Mouse (Mus musculus) liver, embryonic 14.5 days (tissue): Measurements from ENCODE around the gene Rbm8a. TPM values are rescaled to one million over a fixed set of nuclear protein-coding genes. Genes with fewer than 3 reads are reported as not detected.
A peak's percentile ranks its signal among the peaks of the same experiment; 100 is the strongest.

Experiments used
- ATAC-seq: fragments of 200-750 bp; cut with Nextera tagmentation; 2 replicates; pipeline ENCODE4 v1.8.0; 2017; ENCODE audit warnings: moderate number of reproducible peaks, mild to moderate bottlenecking, moderate library complexity; ENCODE audit not compliant: insufficient read depth
- DNase-seq, 3 experiments: peaks; one replicate each; pipeline ENCODE4 v3.0.0-alpha.2; 2012 to 2013; ENCODE audit warnings: low read depth in 3 of 3, low spot score in 3 of 3
- H3K27ac ChIP-seq: fragments of 300-500 bp; sonication (generic); 2 replicates; pipeline ENCODE4 v1.5.1; 2014; ENCODE audit warnings: moderate library complexity, mild to moderate bottlenecking, control low read depth, inconsistent platforms
- H3K27me3 ChIP-seq: fragments of 300-500 bp; sonication (generic); 2 replicates; pipeline ENCODE4 v1.6.1; 2014; ENCODE audit warnings: mild to moderate bottlenecking, low read length, moderate library complexity; ENCODE audit not compliant: control insufficient read depth, insufficient read depth
- H3K36me3 ChIP-seq: fragments of 300-500 bp; sonication (generic); replicated peaks from 2 replicates; pipeline ENCODE4 v1.6.1; 2014; ENCODE audit warnings: low read depth; ENCODE audit not compliant: control insufficient read depth, insufficient read depth
- H3K4me1 ChIP-seq, 2 experiments: fragments of 200-500 bp in 1 of 2; fragments of 300-500 bp in 1 of 2; sonication (generic) in 1 of 2; replicated peaks; 2 replicates each; pipeline ENCODE4 v1.6.1; 2012 to 2014; ENCODE audit warnings: antibody characterized with exemption in 1 of 2, inconsistent platforms in 1 of 2, low read length in 1 of 2; ENCODE audit not compliant: control insufficient read depth in 2 of 2, insufficient read depth in 2 of 2
- H3K4me2 ChIP-seq: fragments of 300-500 bp; sonication (generic); 2 replicates; pipeline ENCODE4 v1.6.1; 2014; ENCODE audit warnings: low read depth, mild to moderate bottlenecking, control low read depth, moderate library complexity
- H3K4me3 ChIP-seq, 2 experiments: fragments of 200-500 bp in 1 of 2; fragments of 300-500 bp in 1 of 2; sonication (generic) in 1 of 2; 2 replicates each; pipeline ENCODE4 v1.5.1; 2012 to 2014; ENCODE audit warnings: low read depth in 2 of 2, low read length in 2 of 2, mild to moderate bottlenecking in 2 of 2, control low read depth in 1 of 2, inconsistent platforms in 1 of 2, moderate library complexity in 1 of 2; ENCODE audit not compliant: insufficient read depth in 1 of 2
- H3K9ac ChIP-seq: fragments of 300-500 bp; sonication (generic); replicated peaks from 2 replicates; pipeline ENCODE4 v1.6.1; 2014; ENCODE audit warnings: mild to moderate bottlenecking, control low read depth, moderate library complexity
- H3K9me3 ChIP-seq: fragments of 300-500 bp; sonication (generic); 2 replicates; pipeline ENCODE4 v1.6.1; 2016; ENCODE audit warnings: low read length, mixed read lengths; ENCODE audit not compliant: control insufficient read depth
- CTCF ChIP-seq: IDR thresholded peaks from 2 replicates; pipeline ENCODE4 v1.5.1; 2016; ENCODE audit warnings: antibody characterized with exemption, low read depth, control low read depth
- EP300 ChIP-seq: IDR thresholded peaks from 2 replicates; pipeline ENCODE4 v1.6.1; 2016; ENCODE audit warnings: antibody characterized with exemption, low read depth
- WGBS: fragments of 180-500 bp; shearing (Covaris S2); extraction: QIAGEN DNeasy Blood & Tissue Kit; methylation state at CpG from one replicate; pipeline ENCODE4 v1.1.7; 2014; ENCODE audit not compliant: insufficient replicate concordance; 5-methylcytosine and 5-hydroxymethylcytosine counted together
- polyA plus RNA-seq, 2 experiments: library from polyadenylated mRNA; depleted of rRNA in 1 of 2; stranded (reverse) in 1 of 2; unstranded in 1 of 2; fragments of >200 nt; fragmentation: Nextera tagmentation in 1 of 2; extraction: Ambion mirVana in 1 of 2; gene quantifications; 2 replicates each; pipeline versions ENCODE4 v1.2.1 to v1.2.3; 2012 to 2014

Rbm8a gene
- polyA plus RNA-seq, 2 experiments: 22.8 to 69.1 TPM

DNA sequence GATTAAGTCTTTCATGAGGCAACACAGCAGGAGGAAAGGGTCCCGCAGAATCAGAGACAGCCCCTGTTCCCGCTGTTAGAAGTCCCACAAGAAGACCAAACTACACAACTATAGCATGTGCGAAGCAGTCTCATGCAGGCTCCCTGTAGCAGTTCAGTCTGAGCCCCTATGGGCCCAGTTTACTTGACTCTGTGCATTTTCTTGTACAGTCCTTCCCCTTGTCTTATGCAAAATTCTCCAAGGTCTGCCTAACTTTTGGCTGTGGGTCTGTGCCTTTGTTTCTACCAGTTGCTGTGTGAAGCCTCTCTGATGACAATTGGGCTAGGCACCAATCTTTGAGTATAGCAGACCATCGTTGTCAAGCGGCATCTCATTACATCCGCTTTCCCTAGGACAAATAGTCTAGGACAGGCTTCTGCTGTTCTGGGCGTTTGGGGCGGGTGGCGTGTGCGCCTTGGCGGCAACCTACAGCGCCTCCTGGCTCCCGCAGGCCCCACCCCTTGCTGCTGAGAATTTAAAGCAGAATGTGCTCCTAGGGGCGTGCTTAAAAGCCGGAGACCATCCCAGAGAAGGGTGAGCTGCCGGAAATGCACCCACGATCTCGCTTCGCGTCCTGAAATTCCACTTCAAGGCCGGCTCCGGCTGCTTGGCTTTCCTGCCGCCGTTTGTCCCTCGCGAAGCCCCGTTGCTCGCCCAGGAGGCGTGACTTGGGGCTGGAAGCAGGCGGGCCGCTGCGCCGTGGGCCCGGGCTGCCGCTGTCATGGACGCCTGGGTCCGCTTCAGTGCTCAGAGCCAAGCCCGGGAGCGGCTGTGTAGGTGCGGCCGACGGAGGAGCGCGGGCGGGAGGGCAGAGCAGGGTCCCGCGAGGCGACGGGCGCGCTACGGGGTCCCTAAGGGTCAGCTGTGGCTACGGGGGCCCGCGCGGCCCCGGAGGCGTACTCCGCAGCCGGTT lies 5.5 kb downstream of the Rbm8a start, which contains the start of the genes Pex11b and Gm42957:
Gene Pex11b, plus strand, starts transcription at position 449 of the 952 bp plus-strand sequence.
Gene Gm42957, plus strand, starts transcription at position 547 of the 952 bp plus-strand sequence.
- Histone ChIP-seq H3K4me3 (peak within 1 kb of the TSS; percentile 85 to 99), H3K9ac (peak within 1 kb of the TSS; percentile 99), H3K36me3 (peaks cover 16% of the 10 kb centered on the region), H3K27ac (peak within 1 kb of the TSS; percentile 71), H3K4me2 (peak within 1 kb of the TSS; percentile 93), H3K9me3 (no peaks in the 10 kb centered on the region), H3K4me1 (peaks cover 17 to 18% of the 10 kb centered on the region in 2 experiments), H3K27me3 (no peaks in the 10 kb centered on the region)
- peak; percentile 55 to 67 (median 65) for DNase-seq
- TF ChIP-seq CTCF (peak; percentile 71), EP300 (no peak)
- peak; percentile 90 for ATAC-seq
- 3% methylated on average over 60 of the region's 60 CpGs for WGBS

DNA sequence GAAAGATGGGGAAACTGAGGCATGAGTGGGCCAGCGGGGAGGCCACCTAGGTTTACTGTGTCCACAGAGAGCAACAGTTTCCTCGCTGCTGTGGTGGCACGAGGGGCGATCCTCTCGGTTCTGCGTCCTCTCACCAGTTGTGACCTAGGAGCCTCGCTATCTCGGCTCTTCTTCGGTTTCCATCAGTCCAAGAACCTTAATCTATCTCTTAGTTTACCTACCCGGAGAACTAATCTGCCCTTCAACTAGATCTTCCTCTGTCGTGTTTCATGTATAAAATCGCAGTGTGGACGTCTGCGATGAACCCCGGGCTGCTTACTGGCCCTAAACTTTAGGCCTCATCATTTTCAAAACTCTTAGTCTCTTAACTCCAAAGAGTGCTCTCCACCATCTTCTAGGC lies 6.2 kb downstream of the Rbm8a start:
- Histone ChIP-seq H3K27me3 (no peaks in the 10 kb centered on the region), H3K4me3 (peak overlapping the region; percentile 85 to 99), H3K36me3 (peaks cover 16% of the 10 kb centered on the region), H3K4me1 (peaks cover 13% of the 10 kb centered on the region in 2 experiments), H3K4me2 (peak overlapping the region; percentile 93), H3K9me3 (no peaks in the 10 kb centered on the region), H3K9ac (peak overlapping the region; percentile 99), H3K27ac (peak overlapping the region; percentile 71)
- WGBS: 5% methylated on average over 15 of the region's 15 CpGs
- ATAC-seq (peak; percentile 25; the same call in 1 of the 2 replicates), DNase-seq (no peak)
- no peak for TF ChIP-seq EP300

DNA sequence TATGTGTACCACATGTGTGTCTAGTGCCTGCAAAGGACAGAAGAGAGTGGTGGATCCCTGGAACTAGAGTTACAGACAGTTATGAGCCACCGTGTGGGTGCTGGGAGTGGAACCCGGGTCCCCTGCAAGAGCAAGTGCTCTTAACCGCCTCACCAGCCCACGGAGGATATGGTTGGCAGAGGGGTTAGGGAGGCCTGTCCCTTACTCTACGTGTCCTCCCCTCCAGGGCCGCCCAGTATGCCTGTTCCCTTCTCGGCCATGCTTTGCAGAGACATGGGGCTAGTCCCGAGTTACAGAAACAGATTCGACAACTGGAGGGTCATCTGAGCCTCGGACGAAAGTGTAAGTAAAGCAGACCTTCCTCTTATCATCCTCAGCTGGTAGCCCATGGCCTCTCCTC lies 6.7 kb downstream of the Rbm8a start:
- H3K36me3 ChIP-seq: peaks cover 13% of the 10 kb centered on the region
- H3K27ac ChIP-seq: no peak overlapping the region
- H3K27me3 ChIP-seq: no peaks in the 10 kb centered on the region
- H3K9ac ChIP-seq: peak overlapping the region; percentile 99
- 48% methylated on average over 11 of the region's 11 CpGs for WGBS
- no peak for ATAC-seq
- no peak for DNase-seq
- no peak for TF ChIP-seq CTCF
- no peak for TF ChIP-seq EP300
- H3K4me2 ChIP-seq: peak overlapping the region; percentile 93
- peaks cover 11 to 13% of the 10 kb centered on the region in 2 experiments for H3K4me1 ChIP-seq
- H3K9me3 ChIP-seq: no peaks in the 10 kb centered on the region
- H3K4me3 ChIP-seq: peak overlapping the region; percentile 6 to 99

DNA sequence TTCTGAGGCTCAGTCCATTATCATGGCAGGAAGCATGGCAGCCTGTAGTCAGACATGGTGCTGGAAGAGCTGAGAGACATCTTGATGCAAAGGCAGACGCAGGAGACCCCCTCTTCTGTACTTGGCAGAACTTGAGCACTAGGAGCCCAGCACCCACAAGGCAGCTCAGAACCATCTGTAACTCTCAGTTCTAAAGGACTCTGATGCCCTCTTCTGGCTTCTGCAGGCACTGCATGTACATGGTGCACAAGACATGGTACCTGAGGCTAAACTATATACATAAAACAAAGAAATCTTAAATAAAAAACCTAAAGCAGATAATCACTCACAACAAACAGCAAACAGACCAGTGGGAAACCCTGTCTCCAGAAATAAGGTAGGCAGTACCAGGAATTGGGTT lies 9.5 kb downstream of the Rbm8a start:
- TF ChIP-seq CTCF: peak; percentile 84
- TF ChIP-seq EP300: no peak
- Histone ChIP-seq H3K9ac (no peak overlapping the region), H3K4me3 (no peak overlapping the region), H3K4me1 (peaks cover 11 to 13% of the 10 kb centered on the region in 2 experiments), H3K4me2 (no peak overlapping the region), H3K27ac (no peak overlapping the region), H3K36me3 (no peaks in the 10 kb centered on the region; the same call in none of the 2 replicates), H3K27me3 (no peaks in the 10 kb centered on the region), H3K9me3 (no peaks in the 10 kb centered on the region)
- ATAC-seq (no peak), DNase-seq (peak in 2 of 3 experiments; percentile 36 to 38)
- WGBS: 75% methylated on average over 1 of the region's 1 CpGs

DNA sequence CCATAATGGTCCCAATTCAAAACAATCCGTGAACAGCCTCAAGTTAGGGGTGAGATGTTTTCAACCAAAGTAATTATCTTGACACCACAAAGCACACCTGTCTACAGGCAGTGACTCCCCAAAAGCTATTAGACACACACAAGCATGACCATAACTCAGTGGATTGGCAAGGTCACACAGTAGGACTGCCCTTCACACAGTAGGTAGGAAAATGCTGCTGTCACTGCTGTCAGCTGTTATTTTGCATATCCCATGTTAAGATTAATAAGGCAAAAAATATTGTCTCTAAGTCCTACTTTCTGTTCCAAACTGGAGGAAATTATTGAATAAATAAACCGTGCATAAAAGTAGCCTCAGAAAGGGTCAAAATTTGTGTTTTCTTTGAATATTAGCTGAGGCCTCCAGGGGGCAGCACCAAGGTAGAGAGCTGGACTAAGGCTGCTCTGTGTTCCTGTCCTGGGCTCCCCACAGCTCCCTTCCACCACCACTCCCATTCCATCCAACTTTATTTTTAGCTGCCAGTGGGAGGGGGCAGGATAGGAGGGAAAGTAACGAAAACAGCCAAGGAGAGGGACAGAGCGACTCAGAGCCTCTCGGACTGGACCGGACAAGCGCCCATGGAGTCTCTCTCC lies 15.4 kb downstream of the Rbm8a start, which contains the start of gene Itga10:
Gene Itga10, plus strand, starts transcription at position 567 of the 632 bp plus-strand sequence.
- no peaks in the 10 kb centered on the region for H3K9me3 ChIP-seq
- ATAC-seq (no peak), DNase-seq (no peak)
- no peaks in the 10 kb centered on the region for H3K4me1 ChIP-seq
- H3K4me3 ChIP-seq: no peak within 1 kb of the TSS
- H3K27ac ChIP-seq: no peak within 1 kb of the TSS
- no peak within 1 kb of the TSS for H3K9ac ChIP-seq
- no peak within 1 kb of the TSS for H3K4me2 ChIP-seq
- H3K36me3 ChIP-seq: no peaks in the 10 kb centered on the region; the same call in none of the 2 replicates
- 78% methylated on average over 7 of the region's 7 CpGs for WGBS
- TF ChIP-seq CTCF (peak; percentile 68), EP300 (no peak)
- H3K27me3 ChIP-seq: no peaks in the 10 kb centered on the region
